Mouse (Mus musculus) kidney, postnatal 25 days (tissue): ENCODE results near the gene Emid1.
A peak's percentile ranks its signal among the peaks of the same experiment; 100 is the strongest.

Experiments
- DNase-seq, 2 experiments: peaks; one replicate each; pipeline ENCODE4 v3.0.0; 2021; ENCODE audit warnings: mixed read lengths in 2 of 2

Emid1 gene

GRCm38 (mm10) chr11:5062860-5063505, 89.1 kb downstream of the Emid1 start:
- DNase-seq = no peak

DNA sequence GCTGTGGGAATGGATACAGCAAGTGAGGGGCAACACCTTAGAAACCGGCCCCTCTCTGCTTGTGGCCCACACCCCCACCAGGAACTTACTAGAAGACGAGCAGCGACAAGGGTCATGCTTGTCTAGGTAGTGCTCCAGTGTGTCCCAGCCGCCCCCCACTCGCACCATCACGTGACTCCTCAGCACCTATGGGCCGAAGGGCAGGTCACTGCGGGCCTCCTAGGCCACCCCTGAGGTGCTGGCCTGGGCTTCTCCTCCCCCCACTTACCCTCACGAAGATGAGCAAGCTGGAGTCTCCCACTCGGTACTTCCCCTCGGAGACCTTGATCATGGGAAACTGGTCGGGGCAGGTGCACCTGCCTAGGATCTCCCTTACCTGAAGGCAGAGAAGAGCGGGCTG, 89.7 kb downstream of the Emid1 start:
- peak; percentile 5 to 60 for DNase-seq

GRCm38 (mm10) chr11:5061413-5062139, 90.5 kb downstream of the Emid1 start:
- peak; percentile 94 to 96 for DNase-seq

GRCm38 (mm10) chr11:5060756-5061412, 91.2 kb downstream of the Emid1 start:
- DNase-seq = peak in 1 of 2 experiments; percentile 49

DNA sequence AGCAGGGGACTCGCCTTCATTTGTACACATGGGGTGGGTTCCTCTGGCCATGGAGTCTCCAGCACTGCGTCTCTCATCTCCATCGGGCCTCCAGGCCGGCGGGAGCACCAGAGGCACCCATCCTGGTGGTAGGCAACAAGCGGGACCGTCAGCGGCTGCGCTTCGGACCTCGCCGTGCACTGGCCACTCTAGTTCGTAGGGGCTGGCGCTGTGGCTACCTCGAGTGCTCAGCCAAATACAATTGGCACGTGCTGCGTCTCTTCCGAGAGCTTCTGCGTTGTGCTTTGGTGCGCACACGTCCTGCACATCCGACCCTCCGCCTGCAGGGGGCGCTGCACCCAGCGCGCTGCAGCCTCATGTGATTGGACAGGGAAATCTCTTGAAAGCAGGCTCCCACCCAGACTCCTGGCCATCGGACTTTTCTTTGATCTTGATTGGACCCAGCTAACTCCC, 92.3 kb downstream of the Emid1 start:
- peak in 1 of 2 experiments; percentile 10 for DNase-seq

GRCm38 (mm10) chr11:5059230-5059629, 92.8 kb downstream of the Emid1 start:
- no peak for DNase-seq

DNA sequence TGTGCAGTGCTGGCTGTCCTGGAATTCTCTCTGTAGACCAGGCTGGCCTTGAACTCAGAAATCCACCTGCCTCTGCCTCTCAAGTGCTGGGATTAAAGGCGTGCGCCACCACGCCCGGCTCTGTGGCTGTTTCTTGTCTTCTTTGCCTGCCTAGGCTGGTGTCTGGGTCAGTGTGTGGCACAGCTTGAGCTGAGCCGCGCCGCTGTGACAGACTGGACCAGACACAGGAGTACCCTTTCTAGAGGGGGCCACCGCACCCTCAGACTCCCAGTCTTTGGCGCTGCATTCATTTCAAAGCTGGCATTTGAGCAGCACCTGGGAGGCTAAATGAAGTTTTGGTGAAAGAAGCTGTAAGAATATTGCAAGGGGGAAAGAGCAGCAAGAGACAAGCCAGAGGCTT, 93.3 kb downstream of the Emid1 start:
- no peak for DNase-seq

- peak; percentile 58 to 82 for DNase-seq
Observed at GRCm38 (mm10) chr11:5057856-5058641, 94.0 kb downstream of the Emid1 start, which contains the start of gene Rasl10a. Rasl10a (plus strand) TSS chr11:5058128.

DNA sequence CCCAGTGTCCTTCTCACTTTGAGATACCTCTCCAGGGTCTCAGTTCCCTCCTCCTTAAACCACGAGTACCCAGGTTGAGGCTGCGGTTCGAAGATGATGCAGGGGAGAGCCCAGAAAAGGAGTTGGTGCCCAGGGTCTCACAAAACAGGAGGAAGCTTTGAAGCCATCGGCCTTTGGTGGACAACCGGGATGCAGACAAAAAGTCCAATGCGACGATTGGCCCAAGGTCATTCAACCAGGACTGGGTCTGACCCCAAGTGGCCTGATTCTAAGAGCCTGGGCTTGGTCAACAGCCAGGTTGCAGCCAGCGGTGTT, 94.6 kb downstream of the Emid1 start:
- no peak for DNase-seq

DNA sequence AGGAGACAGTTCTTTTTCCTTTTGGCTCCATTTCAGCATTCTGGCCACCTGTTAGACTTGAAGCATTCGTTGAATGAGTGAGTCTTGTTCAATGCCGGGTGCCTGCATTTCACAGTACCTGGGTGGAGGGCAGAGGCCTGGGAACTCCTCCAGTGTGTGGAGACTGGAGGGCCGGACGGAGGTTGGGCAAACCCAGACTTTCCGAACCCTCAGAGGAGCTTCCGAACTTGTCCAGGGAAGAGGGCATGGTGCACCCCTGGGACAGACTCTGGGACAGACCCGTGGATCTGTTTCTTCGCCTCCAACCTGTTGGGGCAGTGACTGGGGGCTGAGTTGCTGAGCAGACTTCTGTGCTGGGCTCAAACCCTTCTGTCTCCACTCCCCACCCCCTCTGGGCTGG, 95.0 kb downstream of the Emid1 start:
- DNase-seq = no peak
